ENCODE assay signal across 7 mouse cellular contexts in genomic region chr15:100728586-100728985, GRCm38 (mm10). TPM values are rescaled to one million over a fixed set of nuclear protein-coding genes. Genes with fewer than 3 reads are reported as not detected.
DNase-seq lines count a peak whose midpoint lies in the region; ATAC-seq and TF ChIP-seq lines count a peak whose summit lies in the region.

No protein-coding gene starts in this region.

- peak overlapping the region; percentile 55 for H3K4me3 ChIP-seq in thymus, adult 2 months (ENCODE audit: control insufficient read depth, insufficient read depth, low read length)
- H3K4me3 ChIP-seq in forebrain, embryonic 15.5 days = peak overlapping the region; percentile 33
- peak overlapping the region; percentile 43 for H3K4me3 ChIP-seq in liver, postnatal 0 days (ENCODE audit: low read depth, low read length)
- H3K4me3 ChIP-seq in kidney, adult 2 months (ENCODE audit: insufficient read depth, low read depth, low read length) = no peak overlapping the region

- no peaks in the 10 kb centered on the region for H3K27me3 ChIP-seq in thymus, adult 2 months (ENCODE audit: control insufficient read depth, insufficient read depth, low read length)
- H3K27me3 ChIP-seq in forebrain, embryonic 15.5 days = peaks cover 43% of the 10 kb centered on the region
- H3K27me3 ChIP-seq in liver, postnatal 0 days (ENCODE audit: insufficient read depth, low read length) = peaks cover 33% of the 10 kb centered on the region
- H3K27me3 ChIP-seq in kidney, adult 2 months (replicated peaks; ENCODE audit: control insufficient read depth, insufficient read depth, low read length) = 0 out of 2 replicates have a peak, but pooled peaks cover 2% of the 10 kb centered on the region

- H3K9me3 ChIP-seq in forebrain, embryonic 15.5 days = no peaks in the 10 kb centered on the region
- H3K9me3 ChIP-seq in liver, postnatal 0 days (ENCODE audit: low read length) = no peaks in the 10 kb centered on the region

- H3K36me3 ChIP-seq in thymus, adult 2 months (ENCODE audit: control insufficient read depth, insufficient read depth, low read length) = no peaks in the 10 kb centered on the region
- no peaks in the 10 kb centered on the region for H3K36me3 ChIP-seq in forebrain, embryonic 15.5 days
- no peaks in the 10 kb centered on the region for H3K36me3 ChIP-seq in liver, postnatal 0 days (replicated peaks; ENCODE audit: insufficient read depth, low read length)
- no peaks in the 10 kb centered on the region for H3K36me3 ChIP-seq in kidney, adult 2 months (ENCODE audit: control insufficient read depth, insufficient read depth, low read length)

- no peak for TF ChIP-seq POLR2A in thymus, adult 2 months (IDR thresholded peaks at IDR 0.05; ENCODE audit: control insufficient read depth, extremely low read depth, insufficient read depth, low read length, poor library complexity)
- no peak for TF ChIP-seq POLR2A in kidney, adult 2 months (IDR thresholded peaks at IDR 0.05; ENCODE audit: low read depth, low read length)

- H3K27ac ChIP-seq in thymus, adult 2 months (ENCODE audit: control insufficient read depth, insufficient read depth, low read length) = peak overlapping the region; percentile 13; the same call in 1 of the 2 replicates
- H3K27ac ChIP-seq in forebrain, embryonic 15.5 days (replicated peaks) = no peak overlapping the region
- no peak overlapping the region for H3K27ac ChIP-seq in liver, postnatal 0 days (ENCODE audit: low read depth)
- no peak overlapping the region for H3K27ac ChIP-seq in kidney, adult 2 months (ENCODE audit: insufficient read depth, low read depth, low read length)

- H3K4me2 ChIP-seq in forebrain, embryonic 15.5 days (replicated peaks) = peak overlapping the region; percentile 48
- peak overlapping the region; percentile 70 for H3K4me2 ChIP-seq in liver, postnatal 0 days (ENCODE audit: low read depth, low read length)

- DNase-seq in thymus, adult 2 months = no peak
- no peak for DNase-seq in thymus, postnatal 0 days (ENCODE audit: low spot score)
- no peak for DNase-seq in liver, postnatal 0 days
- no peak for DNase-seq in frontal cortex, adult 2 months (ENCODE audit: extremely low spot score in 1 of 2, low spot score in 1 of 2)
- DNase-seq in kidney, adult 2 months = no peak
- no peak for DNase-seq in right cerebral cortex, adult 18-20 months

- 12% methylated on average over 9 of the region's 9 CpGs for WGBS in thymus, adult 2 months
- WGBS in forebrain, embryonic 15.5 days = 23% methylated on average over 9 of the region's 9 CpGs
- WGBS in liver, postnatal 0 days (ENCODE audit: insufficient replicate concordance) = 22% methylated on average over 9 of the region's 9 CpGs
- 48% methylated on average over 9 of the region's 9 CpGs for WGBS in kidney, adult 2 months

- TF ChIP-seq EP300 in liver, postnatal 0 days (IDR thresholded peaks at IDR 0.05; ENCODE audit: low read depth) = no peak

- ATAC-seq in forebrain, embryonic 15.5 days (replicated peaks) = no peak
- peak; percentile 24; the same call in 1 of the 2 replicates for ATAC-seq in liver, postnatal 0 days

- H3K9ac ChIP-seq in forebrain, embryonic 15.5 days (replicated peaks) = no peak overlapping the region
- peak overlapping the region; percentile 39; the same call in 1 of the 2 replicates for H3K9ac ChIP-seq in liver, postnatal 0 days (replicated peaks)

- TF ChIP-seq CTCF in thymus, adult 2 months (IDR thresholded peaks at IDR 0.05; ENCODE audit: borderline replicate concordance, control insufficient read depth, extremely low read depth, insufficient read depth, low read length, poor library complexity) = no peak
- TF ChIP-seq CTCF in liver, postnatal 0 days (IDR thresholded peaks at IDR 0.05; ENCODE audit: low read depth) = no peak
- no peak for TF ChIP-seq CTCF in kidney, adult 2 months (conservative IDR thresholded peaks at IDR 0.05; ENCODE audit: insufficient read depth, insufficient read length, low read depth, low read length)

- H3K4me1 ChIP-seq in thymus, adult 2 months (replicated peaks; ENCODE audit: control insufficient read depth, insufficient read depth, low read length) = peaks cover 55% of the 10 kb centered on the region
- H3K4me1 ChIP-seq in forebrain, embryonic 15.5 days = peaks cover 11% of the 10 kb centered on the region
- peaks cover 10% of the 10 kb centered on the region for H3K4me1 ChIP-seq in liver, postnatal 0 days (ENCODE audit: insufficient read depth)
- no peaks in the 10 kb centered on the region for H3K4me1 ChIP-seq in kidney, adult 2 months (ENCODE audit: control insufficient read depth, insufficient read depth, low read length)

RNA-seq across cellular contexts. Expression of gene Galnt6, which starts 0.6 kb away (rescaled TPM):
- 34.7 and 39.4 TPM in 2 replicates for polyA plus RNA-seq in thymus, adult 2 months (2012; rRNA removed)
- polyA plus RNA-seq in thymus, postnatal 0 days (2015; fragmentation: Nextera tagmentation; extraction: Ambion mirVana) = 16.6 and 16.9 TPM in 2 replicates
- 0.13 and 0.27 TPM in 2 replicates for polyA plus RNA-seq in forebrain, embryonic 15.5 days (2015; fragmentation: Nextera tagmentation; extraction: Ambion mirVana)
- polyA plus RNA-seq in liver, postnatal 0 days (2015; fragmentation: Nextera tagmentation; extraction: Ambion mirVana) = 1.3 and 1.6 TPM in 2 replicates
- 3.6 and 3.8 TPM in 2 replicates for polyA plus RNA-seq in frontal cortex, adult 2 months (2012; rRNA removed)
- polyA plus RNA-seq in kidney, adult 2 months (2012; rRNA removed) = 0.24 and 1.2 TPM in 2 replicates

RNA-seq across cellular contexts. Expression of gene Slc4a8, which starts 33.0 kb away (rescaled TPM):
- 11.5 and 11.9 TPM in 2 replicates for polyA plus RNA-seq in thymus, adult 2 months (2012; rRNA removed)
- 2.1 and 2.7 TPM in 2 replicates for polyA plus RNA-seq in thymus, postnatal 0 days (2015; fragmentation: Nextera tagmentation; extraction: Ambion mirVana)
- 20.7 and 22.8 TPM in 2 replicates for polyA plus RNA-seq in forebrain, embryonic 15.5 days (2015; fragmentation: Nextera tagmentation; extraction: Ambion mirVana)
- 1.0 and 1.1 TPM in 2 replicates for polyA plus RNA-seq in liver, postnatal 0 days (2015; fragmentation: Nextera tagmentation; extraction: Ambion mirVana)
- 31.1 and 35.4 TPM in 2 replicates for polyA plus RNA-seq in frontal cortex, adult 2 months (2012; rRNA removed)
- polyA plus RNA-seq in kidney, adult 2 months (2012; rRNA removed) = 5.9 TPM in 2 replicates

RNA-seq across cellular contexts. Expression of gene Cela1, which starts 40.9 kb away (rescaled TPM):
- polyA plus RNA-seq in thymus, adult 2 months (2012; rRNA removed) = 10.4 and 11.7 TPM in 2 replicates
- 6.2 and 13.1 TPM in 2 replicates for polyA plus RNA-seq in thymus, postnatal 0 days (2015; fragmentation: Nextera tagmentation; extraction: Ambion mirVana)
- 0.43 and 0.97 TPM in 2 replicates for polyA plus RNA-seq in forebrain, embryonic 15.5 days (2015; fragmentation: Nextera tagmentation; extraction: Ambion mirVana)
- 29.5 and 31.5 TPM in 2 replicates for polyA plus RNA-seq in liver, postnatal 0 days (2015; fragmentation: Nextera tagmentation; extraction: Ambion mirVana)
- 6.7 and 6.9 TPM in 2 replicates for polyA plus RNA-seq in frontal cortex, adult 2 months (2012; rRNA removed)
- 418 and 456 TPM in 2 replicates for polyA plus RNA-seq in kidney, adult 2 months (2012; rRNA removed)

RNA-seq across cellular contexts. Expression of gene Bin2, which starts 59.2 kb away (rescaled TPM):
- 114 and 131 TPM in 2 replicates for polyA plus RNA-seq in thymus, adult 2 months (2012; rRNA removed)
- polyA plus RNA-seq in thymus, postnatal 0 days (2015; fragmentation: Nextera tagmentation; extraction: Ambion mirVana) = 33.1 and 45.9 TPM in 2 replicates
- polyA plus RNA-seq in forebrain, embryonic 15.5 days (2015; fragmentation: Nextera tagmentation; extraction: Ambion mirVana) = 1.2 and 2.0 TPM in 2 replicates
- polyA plus RNA-seq in liver, postnatal 0 days (2015; fragmentation: Nextera tagmentation; extraction: Ambion mirVana) = 16.2 and 20.3 TPM in 2 replicates
- polyA plus RNA-seq in frontal cortex, adult 2 months (2012; rRNA removed) = 7.1 and 8.2 TPM in 2 replicates
- polyA plus RNA-seq in kidney, adult 2 months (2012; rRNA removed) = 1.7 and 4.7 TPM in 2 replicates

Comparison
In these comparisons a context has a peak if more than half of its experiments do, and no peak if none do; other contexts are left out.
1. RNA of gene Cela1, which starts 40.9 kb away (polyA plus RNA-seq): 418 to 456 TPM in kidney, adult 2 months; 29.5 to 31.5 TPM in liver, postnatal 0 days, 6.2 to 13.1 TPM in thymus, postnatal 0 days, 10.4 to 11.7 TPM in thymus, adult 2 months, 6.7 to 6.9 TPM in frontal cortex, adult 2 months and 0.43 to 0.97 TPM in forebrain, embryonic 15.5 days; every median in the first group is over 10 times any median in the second.